Mouse (Mus musculus): Measurements from ENCODE around the gene Arnt2. TPM values are rescaled to one million over a fixed set of nuclear protein-coding genes. Genes with fewer than 3 reads are reported as not detected.

Gene Arnt2
- 0.54 and 0.87 TPM in 2 replicates for polyA plus RNA-seq (2015; fragmentation: Nextera tagmentation; extraction: Ambion mirVana)

DNA sequence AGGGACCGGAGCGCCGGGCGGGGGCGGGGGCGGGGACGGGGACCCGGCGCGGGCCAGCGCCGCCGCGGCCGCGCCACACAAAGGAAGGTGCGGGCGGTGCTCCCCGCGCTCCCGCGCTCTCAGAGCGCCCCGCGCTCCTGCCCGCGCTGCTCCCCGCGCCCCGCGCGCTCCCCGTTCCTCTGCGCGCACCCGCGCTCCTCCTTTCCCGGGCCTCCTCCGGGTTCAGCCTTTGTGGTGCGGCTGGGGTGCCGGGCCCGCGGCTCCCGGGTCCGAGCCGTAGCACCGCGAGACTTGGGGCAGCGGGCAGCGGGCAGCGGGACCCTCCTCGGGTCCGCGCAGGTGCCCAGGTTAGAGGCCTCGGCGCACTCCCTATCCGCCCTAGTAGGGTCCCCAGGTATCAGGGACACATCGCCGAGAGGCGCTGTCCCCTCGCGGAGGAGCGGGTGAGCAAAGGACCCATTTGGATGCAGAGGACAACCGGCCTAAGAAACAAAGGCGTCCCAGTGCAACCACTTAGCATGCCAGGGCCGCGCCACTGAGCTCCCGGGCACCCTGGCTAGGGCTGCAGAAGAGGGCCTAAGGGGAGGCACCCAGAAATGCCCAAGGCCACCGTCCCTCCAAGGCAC, at the start of gene Arnt2:
Gene Arnt2, minus strand, starts transcription at position 281 of the 626 bp plus-strand sequence.

Other genes with a start within 250 kb of the Arnt2 start
- gene Gm2115, start 118.8 kb upstream of the Arnt2 start, polyA plus RNA-seq (2015; fragmentation: Nextera tagmentation; extraction: Ambion mirVana): 0.25 and 0.42 TPM in 2 replicates
- 14.7 and 17.7 TPM in 2 replicates for gene Fah, start 196.5 kb upstream of the Arnt2 start, polyA plus RNA-seq (2015; fragmentation: Nextera tagmentation; extraction: Ambion mirVana)

Measured in urinary bladder, postnatal 0 days (tissue).